Mouse (Mus musculus): ENCODE measurements around the gene Akt1s1. TPM values are rescaled to one million over a fixed set of nuclear protein-coding genes. Genes with fewer than 3 reads are reported as not detected.
"Not testable (repeated sequence)": the region's sequence is repeated elsewhere in the genome, so short reads cannot be mapped to it uniquely, and the experiment has no call there.

Akt1s1 gene
- polyA plus RNA-seq, 1 experiment from 2014 or later = 116 TPM

- H3K27ac ChIP-seq = peak overlapping the region; percentile 67; the same call in 1 of the 2 replicates
- peaks cover 29% of the 10 kb centered on the region for H3K36me3 ChIP-seq
- ATAC-seq = no peak
- peak overlapping the region; percentile 96 for H3K9ac ChIP-seq
- H3K27me3 ChIP-seq (replicated peaks) = no peaks in the 10 kb centered on the region
- H3K4me1 ChIP-seq (replicated peaks) = peaks cover 47% of the 10 kb centered on the region
- no peaks in the 10 kb centered on the region for H3K9me3 ChIP-seq
- peak overlapping the region; percentile 96 for H3K4me3 ChIP-seq (replicated peaks)
- WGBS = 56% methylated on average over 19 of the region's 19 CpGs
- peak overlapping the region; percentile 66 for H3K4me2 ChIP-seq (replicated peaks)
Measured at GRCm38 (mm10) chr7:44867010-44867702, 18.4 kb downstream of the Akt1s1 start.

GRCm38 (mm10) chr7:44867802-44868201 is 19.0 kb downstream of the Akt1s1 start:
- H3K4me1 ChIP-seq (replicated peaks) = peaks cover 47% of the 10 kb centered on the region
- peaks cover 24% of the 10 kb centered on the region for H3K36me3 ChIP-seq
- H3K9me3 ChIP-seq = no peaks in the 10 kb centered on the region
- no peak for ATAC-seq
- no peaks in the 10 kb centered on the region for H3K27me3 ChIP-seq (replicated peaks)
- peak overlapping the region; percentile 66 for H3K4me2 ChIP-seq (replicated peaks)
- peak overlapping the region; percentile 96 for H3K4me3 ChIP-seq (replicated peaks)
- 36% methylated on average over 9 of the region's 9 CpGs for WGBS
- H3K27ac ChIP-seq = peak overlapping the region; percentile 100; the same call in 1 of the 2 replicates
- H3K9ac ChIP-seq = peak overlapping the region; percentile 96

GRCm38 (mm10) chr7:44868465-44868864 is 19.7 kb downstream of the Akt1s1 start:
- ATAC-seq = 0 out of 2 replicates have a peak, but pooled peaks have one; percentile 3
- Histone ChIP-seq H3K36me3 (peaks cover 18% of the 10 kb centered on the region), H3K9me3 (no peaks in the 10 kb centered on the region), H3K9ac (peak overlapping the region; percentile 96), H3K27me3 (replicated peaks) (no peaks in the 10 kb centered on the region), H3K27ac (peak overlapping the region; percentile 100), H3K4me1 (replicated peaks) (peaks cover 48% of the 10 kb centered on the region), H3K4me3 (replicated peaks) (peak overlapping the region; percentile 96), H3K4me2 (replicated peaks) (peak overlapping the region; percentile 66)
- 5% methylated on average over 16 of the region's 16 CpGs for WGBS

- WGBS = under 1% methylated on average over 105 of the region's 108 CpGs
- peak overlapping the region; percentile 96 for H3K4me3 ChIP-seq (replicated peaks)
- peak; percentile 73 for ATAC-seq
- no peaks in the 10 kb centered on the region for H3K27me3 ChIP-seq (replicated peaks)
- no peaks in the 10 kb centered on the region for H3K9me3 ChIP-seq
- H3K9ac ChIP-seq = peak overlapping the region; percentile 96
- H3K27ac ChIP-seq = peak overlapping the region; percentile 100
- H3K4me1 ChIP-seq (replicated peaks) = peaks cover 49% of the 10 kb centered on the region
- peaks cover 12% of the 10 kb centered on the region for H3K36me3 ChIP-seq
- H3K4me2 ChIP-seq (replicated peaks) = peak overlapping the region; percentile 66
Measured at GRCm38 (mm10) chr7:44868919-44869696, 20.3 kb downstream of the Akt1s1 start.

- no peaks in the 10 kb centered on the region for H3K27me3 ChIP-seq (replicated peaks)
- ATAC-seq = peak; percentile 93
- 3% methylated on average over 29 of the region's 29 CpGs for WGBS
Measured at GRCm38 (mm10) chr7:44869697-44870528, 21.1 kb downstream of the Akt1s1 start, which contains the start of gene Ptov1. Gene Ptov1, minus strand, starts transcription at chr7:44869788.

GRCm38 (mm10) chr7:44870614-44871013 is 21.8 kb downstream of the Akt1s1 start:
- Histone ChIP-seq H3K4me3 (replicated peaks) (peak overlapping the region; percentile 96; the same call in 1 of the 2 replicates), H3K4me2 (replicated peaks) (peak overlapping the region; percentile 66), H3K4me1 (replicated peaks) (peaks cover 38% of the 10 kb centered on the region), H3K9me3 (no peaks in the 10 kb centered on the region), H3K27me3 (replicated peaks) (no peaks in the 10 kb centered on the region), H3K27ac (peak overlapping the region; percentile 100), H3K36me3 (no peaks in the 10 kb centered on the region), H3K9ac (no peak overlapping the region)
- ATAC-seq = no peak
- 80% methylated on average over 6 of the region's 6 CpGs for WGBS

More at GRCm38 (mm10) chr7:44869697-44870528, 21.1 kb downstream of the Akt1s1 start, which contains the start of gene Ptov1:
- peak within 1 kb of the TSS; percentile 96 for H3K9ac ChIP-seq
- peak within 1 kb of the TSS; percentile 100 for H3K27ac ChIP-seq
- no peaks in the 10 kb centered on the region for H3K9me3 ChIP-seq
- H3K4me3 ChIP-seq (replicated peaks) = peak within 1 kb of the TSS; percentile 96
- peak within 1 kb of the TSS; percentile 66 for H3K4me2 ChIP-seq (replicated peaks)
- H3K36me3 ChIP-seq = peaks cover 4% of the 10 kb centered on the region
- H3K4me1 ChIP-seq (replicated peaks) = peaks cover 45% of the 10 kb centered on the region

- no peak overlapping the region for H3K4me2 ChIP-seq (replicated peaks)
- no peaks in the 10 kb centered on the region for H3K27me3 ChIP-seq (replicated peaks)
- no peak overlapping the region for H3K27ac ChIP-seq
- 85% methylated on average over 1 of the region's 1 CpGs for WGBS
- ATAC-seq = no peak
- H3K36me3 ChIP-seq = no peaks in the 10 kb centered on the region
- no peak overlapping the region for H3K4me3 ChIP-seq (replicated peaks)
- H3K9me3 ChIP-seq = no peaks in the 10 kb centered on the region
- H3K9ac ChIP-seq = no peak overlapping the region
- H3K4me1 ChIP-seq (replicated peaks) = peaks cover 32% of the 10 kb centered on the region
Measured at GRCm38 (mm10) chr7:44871181-44871580, 22.4 kb downstream of the Akt1s1 start.

- H3K4me3 ChIP-seq (replicated peaks); H3K9me3 ChIP-seq; H3K9ac ChIP-seq; H3K27me3 ChIP-seq (replicated peaks); ATAC-seq; H3K4me2 ChIP-seq (replicated peaks); H3K27ac ChIP-seq; H3K36me3 ChIP-seq: not testable (repeated sequence)
- 90% methylated on average over 2 of the region's 2 CpGs for WGBS
- peaks cover 26% of the 10 kb centered on the region for H3K4me1 ChIP-seq (replicated peaks)
Measured at GRCm38 (mm10) chr7:44871774-44872173, 23.0 kb downstream of the Akt1s1 start.

GRCm38 (mm10) chr7:44877833-44878232 is 29.0 kb downstream of the Akt1s1 start:
- Histone ChIP-seq H3K27me3 (replicated peaks) (no peaks in the 10 kb centered on the region), H3K27ac (no peak overlapping the region), H3K4me2 (replicated peaks) (no peak overlapping the region), H3K9ac (no peak overlapping the region), H3K9me3 (no peaks in the 10 kb centered on the region), H3K4me3 (replicated peaks) (no peak overlapping the region), H3K36me3 (peaks cover 47% of the 10 kb centered on the region), H3K4me1 (replicated peaks) (peaks cover 4% of the 10 kb centered on the region; the same call in 1 of the 2 replicates)
- WGBS = 90% methylated on average over 14 of the region's 14 CpGs
- no peak for ATAC-seq

GRCm38 (mm10) chr7:44883036-44883435 is 34.2 kb downstream of the Akt1s1 start:
- Histone ChIP-seq H3K27me3 (replicated peaks) (no peaks in the 10 kb centered on the region), H3K27ac (no peak overlapping the region), H3K4me3 (replicated peaks) (no peak overlapping the region), H3K4me1 (replicated peaks) (no peaks in the 10 kb centered on the region), H3K9me3 (no peaks in the 10 kb centered on the region), H3K9ac (no peak overlapping the region), H3K4me2 (replicated peaks) (no peak overlapping the region), H3K36me3 (peaks cover 56% of the 10 kb centered on the region)
- ATAC-seq = no peak
- 89% methylated on average over 3 of the region's 3 CpGs for WGBS

- ATAC-seq = no peak
- Histone ChIP-seq H3K4me1 (replicated peaks) (no peaks in the 10 kb centered on the region), H3K27me3 (replicated peaks) (no peaks in the 10 kb centered on the region), H3K9ac (no peak overlapping the region), H3K27ac (no peak overlapping the region), H3K36me3 (peaks cover 53% of the 10 kb centered on the region), H3K4me3 (replicated peaks) (no peak overlapping the region), H3K4me2 (replicated peaks) (no peak overlapping the region), H3K9me3 (no peaks in the 10 kb centered on the region)
- WGBS = 96% methylated on average over 5 of the region's 5 CpGs
Measured at GRCm38 (mm10) chr7:44884637-44885036, 35.8 kb downstream of the Akt1s1 start.

- peaks cover 11% of the 10 kb centered on the region for H3K4me1 ChIP-seq (replicated peaks)
- 87% methylated on average over 7 of the region's 7 CpGs for WGBS
- no peak overlapping the region for H3K4me3 ChIP-seq (replicated peaks)
- no peak overlapping the region for H3K9ac ChIP-seq
- no peak for ATAC-seq
- H3K27me3 ChIP-seq (replicated peaks) = no peaks in the 10 kb centered on the region
- H3K4me2 ChIP-seq (replicated peaks) = no peak overlapping the region
- no peak overlapping the region for H3K27ac ChIP-seq
- H3K36me3 ChIP-seq = peaks cover 34% of the 10 kb centered on the region
- H3K9me3 ChIP-seq = no peaks in the 10 kb centered on the region
Measured at GRCm38 (mm10) chr7:44886964-44887363, 38.2 kb downstream of the Akt1s1 start.
